Mouse (Mus musculus) liver, embryonic 16.5 days (tissue): ENCODE measurements around the gene Plekhh1. TPM values are rescaled to one million over a fixed set of nuclear protein-coding genes. Genes with fewer than 3 reads are reported as not detected.

Experiments
- ATAC-seq: fragments of 200-750 bp; cut with Nextera tagmentation; 2 replicates; pipeline ENCODE4 v1.8.0; 2017; ENCODE audit warnings: low read depth, mild to moderate bottlenecking, moderate number of reproducible peaks, moderate library complexity
- H3K27ac ChIP-seq: fragments of 300-500 bp; sonication (generic); 2 replicates; pipeline ENCODE4 v1.5.1; 2014; ENCODE audit warnings: mild to moderate bottlenecking, low read length
- H3K27me3 ChIP-seq: fragments of 300-500 bp; sonication (generic); 2 replicates; pipeline ENCODE4 v1.6.1; 2014; ENCODE audit warnings: low read depth, low read length, mixed read lengths; ENCODE audit not compliant: control insufficient read depth, insufficient read depth
- H3K36me3 ChIP-seq: fragments of 300-500 bp; sonication (generic); 2 replicates; pipeline ENCODE4 v1.6.1; 2014; ENCODE audit warnings: mild to moderate bottlenecking; ENCODE audit not compliant: control insufficient read depth, insufficient read depth
- H3K4me1 ChIP-seq: fragments of 300-500 bp; sonication (generic); 2 replicates; pipeline ENCODE4 v1.6.1; 2014; ENCODE audit warnings: low read depth, low read length, mixed read lengths; ENCODE audit not compliant: control insufficient read depth
- H3K4me2 ChIP-seq: fragments of 300-500 bp; sonication (generic); 2 replicates; pipeline ENCODE4 v1.6.1; 2014; ENCODE audit warnings: low read depth, low read length, mixed read lengths
- H3K4me3 ChIP-seq: fragments of 300-500 bp; sonication (generic); 2 replicates; pipeline ENCODE4 v1.5.1; 2014; ENCODE audit warnings: low read depth, mild to moderate bottlenecking, low read length
- H3K9ac ChIP-seq: fragments of 300-500 bp; sonication (generic); 2 replicates; pipeline ENCODE4 v1.6.1; 2014; ENCODE audit warnings: low read depth, low read length
- H3K9me3 ChIP-seq: fragments of 300-500 bp; sonication (generic); replicated peaks from 2 replicates; pipeline ENCODE4 v1.6.1; 2016; ENCODE audit warnings: low read length; ENCODE audit not compliant: control insufficient read depth
- WGBS: fragments of 180-500 bp; shearing (Covaris S2); extraction: QIAGEN DNeasy Blood & Tissue Kit; methylation state at CpG from one replicate; pipeline ENCODE4 v1.1.7; 2014; ENCODE audit not compliant: insufficient replicate concordance; 5-methylcytosine and 5-hydroxymethylcytosine counted together
- polyA plus RNA-seq: library from polyadenylated mRNA; unstranded; fragments of >200 nt; fragmentation: Nextera tagmentation; extraction: Ambion mirVana; gene quantifications from 2 replicates; pipeline ENCODE4 v1.2.1, GENCODE M21; 2015

Plekhh1 gene
- polyA plus RNA-seq, 1 experiment from 2014 or later: 0.33 TPM

- Histone ChIP-seq H3K27me3 (no peaks in the 10 kb centered on the region), H3K4me3 (no peak overlapping the region), H3K36me3 (no peaks in the 10 kb centered on the region), H3K9ac (no peak overlapping the region), H3K4me2 (no peak overlapping the region), H3K9me3 (no peaks in the 10 kb centered on the region), H3K4me1 (no peaks in the 10 kb centered on the region), H3K27ac (no peak overlapping the region)
- WGBS: 77% methylated on average over 8 of the region's 8 CpGs
- no peak for ATAC-seq
Measured at GRCm38 (mm10) chr12:79044668-79045067, 15.7 kb downstream of the Plekhh1 start.

GRCm38 (mm10) chr12:79046171-79046570 lies 17.2 kb downstream of the Plekhh1 start:
- Histone ChIP-seq H3K36me3 (no peaks in the 10 kb centered on the region), H3K9me3 (no peaks in the 10 kb centered on the region), H3K27ac (no peak overlapping the region), H3K4me3 (no peak overlapping the region), H3K27me3 (no peaks in the 10 kb centered on the region), H3K9ac (no peak overlapping the region), H3K4me2 (no peak overlapping the region), H3K4me1 (no peaks in the 10 kb centered on the region)
- no peak for ATAC-seq
- 52% methylated on average over 6 of the region's 6 CpGs for WGBS

GRCm38 (mm10) chr12:79047203-79047602 lies 18.2 kb downstream of the Plekhh1 start:
- Histone ChIP-seq H3K27me3 (no peaks in the 10 kb centered on the region), H3K27ac (no peak overlapping the region), H3K36me3 (no peaks in the 10 kb centered on the region), H3K4me1 (no peaks in the 10 kb centered on the region), H3K4me2 (no peak overlapping the region), H3K9me3 (no peaks in the 10 kb centered on the region), H3K4me3 (no peak overlapping the region), H3K9ac (no peak overlapping the region)
- ATAC-seq: no peak
- WGBS: 69% methylated on average over 7 of the region's 7 CpGs

- Histone ChIP-seq H3K9ac (no peak overlapping the region), H3K4me2 (no peak overlapping the region), H3K27ac (no peak overlapping the region), H3K4me1 (no peaks in the 10 kb centered on the region), H3K9me3 (no peaks in the 10 kb centered on the region), H3K27me3 (no peaks in the 10 kb centered on the region), H3K36me3 (no peaks in the 10 kb centered on the region), H3K4me3 (no peak overlapping the region)
- ATAC-seq: no peak
- WGBS: 29% methylated on average over 1 of the region's 1 CpGs
Measured at GRCm38 (mm10) chr12:79048898-79049297, 19.9 kb downstream of the Plekhh1 start.

DNA sequence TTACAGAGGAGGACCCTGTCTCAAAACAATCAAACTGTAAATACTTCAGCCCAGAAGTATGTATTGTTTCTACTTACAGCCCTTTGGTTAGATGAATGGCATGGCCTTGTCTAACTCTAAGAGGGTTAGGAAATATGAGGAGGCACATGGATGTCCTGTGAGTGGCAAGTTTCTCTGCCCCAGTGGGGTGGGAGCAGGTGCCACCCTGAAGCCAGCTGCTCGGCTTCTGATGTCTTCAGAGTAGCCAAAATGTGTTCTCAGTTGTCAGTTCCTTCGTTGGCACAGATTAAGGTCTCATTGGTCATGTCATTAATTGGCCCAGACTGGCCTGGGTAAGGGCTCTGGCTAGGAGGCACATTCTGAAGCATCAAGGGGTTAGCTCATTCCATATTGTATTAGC lies 20.8 kb downstream of the Plekhh1 start:
- Histone ChIP-seq H3K4me2 (no peak overlapping the region), H3K27ac (no peak overlapping the region), H3K4me3 (no peak overlapping the region), H3K36me3 (no peaks in the 10 kb centered on the region), H3K4me1 (no peaks in the 10 kb centered on the region), H3K9me3 (no peaks in the 10 kb centered on the region), H3K27me3 (no peaks in the 10 kb centered on the region), H3K9ac (no peak overlapping the region)
- 64% methylated on average over 2 of the region's 2 CpGs for WGBS
- ATAC-seq: no peak

- no peak overlapping the region for H3K4me3 ChIP-seq
- ATAC-seq: no peak
- H3K4me2 ChIP-seq: no peak overlapping the region
- H3K36me3 ChIP-seq: no peaks in the 10 kb centered on the region
- no peak overlapping the region for H3K27ac ChIP-seq
- WGBS: 49% methylated on average over 3 of the region's 3 CpGs
- no peaks in the 10 kb centered on the region for H3K9me3 ChIP-seq
- no peak overlapping the region for H3K9ac ChIP-seq
- H3K27me3 ChIP-seq: no peaks in the 10 kb centered on the region
- no peaks in the 10 kb centered on the region; the same call in 1 of the 2 replicates for H3K4me1 ChIP-seq
Measured at GRCm38 (mm10) chr12:79050545-79051212, 21.7 kb downstream of the Plekhh1 start.

DNA sequence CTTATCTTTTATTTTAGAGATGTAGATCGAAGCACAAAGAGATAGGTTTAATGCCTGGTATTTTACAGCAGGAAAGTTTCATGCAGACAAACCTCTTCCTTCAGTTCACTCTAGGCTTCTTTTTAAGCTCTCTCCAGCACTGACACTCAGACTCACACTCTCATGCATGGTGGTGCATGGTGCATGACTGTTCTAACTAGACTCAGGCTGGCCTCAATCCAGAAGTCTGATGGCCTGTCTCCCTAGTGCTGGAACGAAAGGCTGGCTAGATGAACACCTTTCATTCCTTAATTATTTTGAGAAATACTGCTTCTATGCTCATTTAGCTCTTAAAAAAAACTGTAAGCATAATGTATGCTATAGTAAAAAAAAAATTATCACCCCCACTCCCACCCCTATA lies 23.1 kb downstream of the Plekhh1 start:
- WGBS: 65% methylated on average over 2 of the region's 2 CpGs
- no peaks in the 10 kb centered on the region for H3K36me3 ChIP-seq
- no peak overlapping the region for H3K27ac ChIP-seq
- no peaks in the 10 kb centered on the region for H3K27me3 ChIP-seq
- H3K9me3 ChIP-seq: no peaks in the 10 kb centered on the region
- no peak overlapping the region for H3K4me2 ChIP-seq
- no peak for ATAC-seq
- no peak overlapping the region for H3K9ac ChIP-seq
- no peaks in the 10 kb centered on the region; the same call in 1 of the 2 replicates for H3K4me1 ChIP-seq
- H3K4me3 ChIP-seq: no peak overlapping the region

- WGBS: 50% methylated on average over 7 of the region's 7 CpGs
- Histone ChIP-seq H3K4me1 (no peaks in the 10 kb centered on the region; the same call in 1 of the 2 replicates), H3K27ac (no peak overlapping the region), H3K4me2 (no peak overlapping the region), H3K27me3 (no peaks in the 10 kb centered on the region), H3K9ac (no peak overlapping the region), H3K36me3 (no peaks in the 10 kb centered on the region), H3K4me3 (no peak overlapping the region), H3K9me3 (no peaks in the 10 kb centered on the region)
- ATAC-seq: peak; percentile 54; the same call in 1 of the 2 replicates
Measured at GRCm38 (mm10) chr12:79055276-79055675, 26.3 kb downstream of the Plekhh1 start.

DNA sequence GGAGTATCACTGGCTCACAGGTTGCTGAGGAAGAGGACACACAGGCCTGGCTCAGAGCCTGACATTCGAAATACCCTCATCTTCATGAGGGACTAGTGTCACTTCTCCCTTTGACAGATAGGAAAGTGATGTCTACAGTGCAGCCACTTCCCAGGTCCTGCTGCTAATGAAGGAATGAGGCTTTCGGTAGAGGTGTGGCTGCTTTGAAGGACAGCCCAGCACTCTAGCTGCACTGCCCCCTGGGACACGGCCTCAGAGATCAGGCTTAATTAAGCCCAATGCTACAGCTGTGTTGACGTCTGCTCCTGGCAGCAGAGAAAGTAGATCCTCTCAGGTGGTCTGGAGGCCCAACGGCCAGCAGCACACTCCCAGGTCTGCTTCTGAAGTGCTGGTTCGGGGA lies 30.6 kb downstream of the Plekhh1 start:
- 76% methylated on average over 6 of the region's 6 CpGs for WGBS

More for the DNA sequence above, 30.6 kb downstream of the Plekhh1 start:
- Histone ChIP-seq H3K36me3 (no peaks in the 10 kb centered on the region), H3K9ac (no peak overlapping the region), H3K4me2 (no peak overlapping the region), H3K4me3 (no peak overlapping the region), H3K27ac (no peak overlapping the region), H3K4me1 (no peaks in the 10 kb centered on the region; the same call in 1 of the 2 replicates), H3K9me3 (no peaks in the 10 kb centered on the region), H3K27me3 (no peaks in the 10 kb centered on the region)
- no peak for ATAC-seq
